Mouse (Mus musculus) cerebellum, postnatal 25 days (tissue): ENCODE measurements around the gene Hnrnpf.

Experiments used
- DNase-seq, 2 experiments: peaks; one replicate each; pipeline ENCODE4 v3.0.0; 2021; ENCODE audit warnings: mixed read lengths in 2 of 2

Hnrnpf gene

GRCm38 (mm10) chr6:117892386-117892785 is 7.7 kb upstream of the Hnrnpf start:
- no peak for DNase-seq

- DNase-seq, result no peak
Observed at GRCm38 (mm10) chr6:117893435-117893834, 6.7 kb upstream of the Hnrnpf start.

GRCm38 (mm10) chr6:117897800-117898199 is 2.3 kb upstream of the Hnrnpf start:
- DNase-seq, result no peak

DNA sequence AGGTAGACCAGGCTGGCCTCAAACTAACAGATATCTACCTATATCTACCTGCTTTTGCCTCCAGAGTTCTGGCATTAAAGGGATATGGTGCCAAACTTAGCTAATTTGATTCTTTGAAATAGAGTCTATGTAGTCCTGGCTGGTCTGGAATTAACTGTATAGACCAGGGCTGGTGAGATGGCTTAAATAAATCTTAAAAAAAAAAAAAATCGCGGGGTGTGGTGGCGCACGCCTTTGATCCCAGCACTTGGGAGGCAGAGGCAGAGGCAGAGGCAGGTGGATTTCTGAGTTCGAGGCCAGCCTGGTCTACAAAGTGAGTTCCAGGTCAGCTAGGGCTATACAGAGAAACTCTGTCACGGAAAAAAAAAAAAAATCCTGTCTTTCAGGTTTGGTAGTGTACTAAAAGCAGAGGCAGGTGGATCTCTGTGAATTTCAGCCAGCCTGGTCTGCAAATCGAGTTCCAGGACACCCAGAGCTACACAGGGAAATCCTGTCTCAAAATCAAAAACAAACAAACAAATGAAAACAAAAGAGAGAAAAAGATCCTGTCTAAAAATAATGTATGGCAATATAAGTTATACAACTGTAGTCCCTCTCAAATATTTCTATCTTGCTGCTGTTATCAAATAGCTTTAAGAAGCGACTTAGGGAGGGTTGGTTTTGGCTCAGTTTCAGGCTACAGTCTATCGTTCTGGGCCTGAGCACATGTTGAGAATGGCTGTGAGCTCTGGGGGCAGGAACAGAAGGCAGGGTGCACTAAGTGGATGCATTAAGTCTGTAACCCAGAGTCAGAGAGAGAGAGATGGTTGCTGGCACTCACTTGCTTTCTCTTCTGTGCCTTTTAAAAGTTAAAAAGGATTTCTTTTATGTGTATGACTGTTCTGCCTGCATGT is 1.6 kb downstream of the Hnrnpf start:
- DNase-seq, result no peak

GRCm38 (mm10) chr6:117902556-117902955 is 2.4 kb downstream of the Hnrnpf start:
- no peak for DNase-seq

DNA sequence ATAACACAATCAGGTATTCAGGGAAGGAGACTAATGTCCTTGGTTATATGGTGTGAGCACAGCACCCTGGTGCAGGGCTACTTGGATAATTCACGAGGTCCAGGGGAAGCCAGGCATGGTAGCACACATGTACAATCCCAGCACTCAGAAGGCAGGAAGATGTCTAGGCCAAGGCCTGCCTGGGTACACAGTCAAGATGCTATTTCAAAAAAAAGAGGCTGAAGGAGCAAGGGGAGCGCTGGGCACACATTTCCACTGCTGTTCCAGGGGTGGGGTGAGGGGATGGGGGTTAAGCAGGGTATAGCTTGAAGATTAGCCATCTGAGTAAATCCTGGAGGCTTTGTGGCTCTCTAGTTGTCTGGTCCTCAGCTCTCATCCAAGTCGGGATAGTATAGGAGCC is 3.7 kb downstream of the Hnrnpf start:
- DNase-seq, result no peak

- DNase-seq, result no peak
Observed at GRCm38 (mm10) chr6:117905260-117905930, 5.3 kb downstream of the Hnrnpf start.

DNA sequence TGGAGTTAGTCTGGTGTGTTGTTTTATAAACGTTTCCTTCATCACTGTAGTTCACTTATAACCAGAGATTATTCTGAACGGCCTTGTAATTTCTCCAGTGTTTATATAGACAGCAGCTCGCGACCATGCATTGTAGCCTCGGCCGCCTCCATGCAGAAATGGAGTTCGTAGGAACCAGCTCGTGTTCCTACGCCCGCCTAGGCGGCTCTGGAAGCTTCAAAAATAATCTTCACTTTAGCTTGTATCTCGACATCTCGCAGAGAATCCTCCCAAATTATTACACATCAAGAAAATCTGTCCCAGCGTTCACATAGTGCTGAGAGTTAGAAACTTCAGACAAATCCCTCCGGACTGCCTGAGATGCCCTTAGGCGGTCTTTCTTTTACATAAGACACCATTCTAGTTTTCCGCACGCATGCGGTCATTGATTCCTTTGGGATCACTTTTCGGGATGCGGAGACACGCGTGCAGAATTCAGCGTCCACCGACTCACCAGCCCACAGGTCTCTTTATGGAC is 5.9 kb downstream of the Hnrnpf start:
- DNase-seq, result peak in 1 of 2 experiments; percentile 60

DNA sequence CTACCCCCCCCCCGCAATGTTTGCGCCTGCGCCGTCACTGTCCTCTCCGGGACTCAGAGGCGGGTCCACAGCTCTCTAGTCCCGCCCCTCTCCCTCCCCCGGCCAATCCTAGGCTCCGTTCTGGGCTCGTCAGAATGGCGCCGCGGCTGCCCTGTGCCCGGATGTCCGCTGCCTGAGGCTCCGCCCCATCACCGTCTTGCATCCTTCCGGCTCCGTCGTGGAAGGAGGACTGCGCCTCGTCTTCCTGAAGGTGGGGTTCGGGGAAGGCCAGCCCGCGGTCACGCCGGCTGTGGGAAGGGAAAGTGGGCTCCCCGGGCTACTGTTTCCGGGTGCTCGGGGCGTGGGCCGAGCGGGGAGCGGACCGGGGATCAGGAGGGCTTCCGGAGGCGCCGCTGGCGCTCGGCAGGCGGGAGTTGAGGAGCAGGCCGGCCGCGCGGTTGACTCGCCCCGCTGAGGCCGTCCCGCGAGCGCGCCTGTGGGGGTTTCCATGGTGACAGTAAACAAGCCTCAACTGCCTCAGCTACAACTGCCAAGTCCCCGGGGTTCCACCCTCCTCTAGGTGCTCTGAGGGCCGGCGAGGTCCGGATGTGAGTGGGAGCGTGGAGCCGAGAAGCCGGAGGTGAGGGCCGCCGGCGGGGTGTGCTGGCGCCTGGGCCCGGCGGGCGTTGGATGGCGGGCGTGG is 6.6 kb downstream of the Hnrnpf start:
- peak; percentile 96 to 98 for DNase-seq

DNA sequence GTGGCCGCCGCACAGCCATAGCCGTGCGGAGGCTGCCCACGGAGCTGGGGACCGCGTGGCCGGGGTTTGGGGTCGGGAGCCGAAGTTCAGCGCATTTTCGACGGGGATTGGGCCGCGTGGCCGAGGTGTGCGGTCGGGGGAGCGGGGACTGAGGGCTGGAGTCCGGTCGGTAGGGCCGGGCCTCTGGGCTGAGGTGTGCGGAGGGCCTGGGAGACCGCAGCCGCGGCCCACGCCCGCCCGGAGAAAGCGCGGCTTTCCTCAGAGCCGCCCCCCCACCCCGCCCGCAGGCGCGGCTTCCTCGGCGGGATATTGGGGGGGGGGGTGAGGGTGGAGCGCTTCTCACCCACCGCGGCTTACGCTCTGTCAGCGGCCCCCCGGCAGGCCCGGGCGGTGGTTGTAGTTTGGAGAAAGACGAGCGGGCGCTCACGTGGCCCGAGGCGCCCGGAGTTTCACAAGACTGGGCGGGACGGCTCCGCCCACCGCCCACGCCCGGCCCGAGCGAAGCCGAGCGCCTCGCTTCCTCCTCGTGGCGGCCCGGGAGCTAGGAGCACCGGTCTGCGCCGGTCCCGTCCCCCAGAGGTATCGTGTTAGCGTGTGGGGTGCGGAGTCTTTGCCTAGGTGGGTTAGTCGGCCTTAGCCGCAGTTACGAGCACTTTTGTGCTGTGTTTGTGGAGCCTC is 7.3 kb downstream of the Hnrnpf start:
- DNase-seq, result peak; percentile 54 to 76

DNA sequence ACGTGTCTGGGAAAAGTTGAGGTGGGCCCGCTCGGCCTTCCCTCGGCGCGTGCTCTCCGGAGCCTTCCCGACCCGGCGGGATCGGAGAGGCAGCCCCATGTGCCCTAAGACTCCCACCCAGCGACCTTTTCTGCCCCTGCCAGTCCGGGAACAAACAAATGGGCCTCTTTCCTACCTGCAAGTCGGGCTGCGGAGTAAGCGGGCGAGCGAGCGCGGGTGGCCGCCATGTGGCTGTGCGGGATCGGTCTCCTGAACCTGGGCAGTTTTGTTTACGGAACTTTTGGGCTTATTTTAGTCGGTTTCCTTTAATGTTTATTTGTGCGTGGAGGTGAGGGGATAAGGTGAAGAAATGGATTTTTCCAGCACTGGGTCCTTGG is 7.8 kb downstream of the Hnrnpf start:
- peak in 1 of 2 experiments; percentile 40 for DNase-seq

GRCm38 (mm10) chr6:117908424-117908900 is 8.3 kb downstream of the Hnrnpf start:
- DNase-seq, result no peak

DNA sequence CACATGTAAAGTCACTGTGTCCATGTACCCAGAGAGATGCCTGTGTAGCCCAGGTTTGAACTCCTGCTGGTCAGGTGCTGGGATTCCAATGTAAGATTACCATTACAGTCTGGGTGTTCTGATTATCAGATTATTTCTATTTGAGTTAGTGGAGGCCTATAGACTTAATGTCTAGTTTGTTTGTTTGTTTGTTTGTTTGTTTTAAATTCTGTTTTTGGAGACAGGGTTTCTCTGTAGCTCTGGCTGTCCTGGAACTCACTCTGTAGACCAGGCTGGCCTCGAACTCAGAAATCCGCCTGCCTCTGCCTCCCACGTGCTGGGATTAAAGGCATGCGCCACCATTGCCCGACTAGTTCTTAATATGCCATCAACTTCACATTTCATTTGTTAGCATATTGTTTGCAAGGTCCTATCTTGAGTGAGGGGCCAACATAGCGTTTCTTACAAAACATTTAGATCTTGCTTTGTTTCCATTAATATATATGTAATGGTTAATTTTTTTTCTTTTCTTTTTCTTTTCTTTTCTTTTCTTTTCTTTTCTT is 10.1 kb downstream of the Hnrnpf start:
- DNase-seq, result no peak

DNA sequence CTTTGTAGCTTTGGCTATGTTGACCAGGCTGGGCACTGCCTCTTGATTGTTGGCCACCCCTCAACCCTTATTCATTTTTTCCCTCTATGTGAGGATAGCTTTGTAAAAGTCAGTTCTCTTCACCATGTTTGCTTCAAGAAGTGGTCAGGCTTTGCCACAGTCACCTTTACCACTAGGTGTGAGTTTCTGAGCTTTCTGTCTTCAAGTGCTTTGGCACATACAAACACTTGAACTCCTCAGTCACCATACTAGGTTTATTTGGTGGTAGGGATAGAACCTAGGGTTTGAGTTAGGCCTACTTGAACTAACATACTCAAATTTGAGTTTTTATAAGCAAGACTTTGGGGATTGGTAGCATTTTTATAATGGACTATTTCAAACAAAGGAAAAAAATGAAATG is 14.4 kb downstream of the Hnrnpf start:
- DNase-seq, result no peak

- DNase-seq, result no peak
Observed at GRCm38 (mm10) chr6:117916205-117916736, 16.1 kb downstream of the Hnrnpf start.

DNA sequence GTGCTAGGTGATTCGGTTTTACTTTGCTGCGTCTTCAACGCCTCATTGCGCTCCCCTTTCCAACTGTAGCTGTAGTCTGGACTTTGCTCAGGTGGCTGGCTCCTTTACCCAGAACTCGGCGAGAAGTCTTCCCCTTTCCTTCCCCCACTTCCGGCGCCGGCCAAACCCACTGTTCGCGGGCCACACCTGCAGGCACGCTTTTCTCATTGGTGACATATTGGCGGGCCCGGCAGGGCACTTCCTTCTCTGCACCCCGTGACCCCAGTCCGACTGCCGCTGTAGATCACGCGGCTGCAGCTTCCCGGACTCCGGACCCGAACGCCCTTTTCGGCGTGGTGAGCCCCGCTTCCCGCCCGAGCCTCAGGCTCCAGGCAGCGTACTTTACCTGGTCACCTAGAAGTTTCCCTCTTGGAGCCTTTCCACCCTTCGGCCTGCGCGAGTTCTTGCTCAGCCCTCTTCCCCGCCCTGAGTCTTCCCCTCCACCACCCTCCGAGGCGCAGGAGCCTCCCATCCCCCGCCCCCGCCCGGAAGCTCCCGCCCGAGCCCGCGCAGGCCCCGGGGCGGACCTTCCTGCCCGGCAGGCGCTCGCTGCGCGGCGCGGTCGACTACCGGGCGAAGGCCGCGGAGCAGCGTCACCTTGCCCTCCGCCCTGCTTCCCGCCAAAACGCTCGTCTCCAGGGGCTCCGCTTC is 16.8 kb downstream of the Hnrnpf start:
- peak; percentile 86 to 87 for DNase-seq

GRCm38 (mm10) chr6:117917576-117917975 is 17.5 kb downstream of the Hnrnpf start:
- DNase-seq, result peak in 1 of 2 experiments; percentile 58

GRCm38 (mm10) chr6:117918043-117918442 is 17.9 kb downstream of the Hnrnpf start:
- peak in 1 of 2 experiments; percentile 23 for DNase-seq

DNA sequence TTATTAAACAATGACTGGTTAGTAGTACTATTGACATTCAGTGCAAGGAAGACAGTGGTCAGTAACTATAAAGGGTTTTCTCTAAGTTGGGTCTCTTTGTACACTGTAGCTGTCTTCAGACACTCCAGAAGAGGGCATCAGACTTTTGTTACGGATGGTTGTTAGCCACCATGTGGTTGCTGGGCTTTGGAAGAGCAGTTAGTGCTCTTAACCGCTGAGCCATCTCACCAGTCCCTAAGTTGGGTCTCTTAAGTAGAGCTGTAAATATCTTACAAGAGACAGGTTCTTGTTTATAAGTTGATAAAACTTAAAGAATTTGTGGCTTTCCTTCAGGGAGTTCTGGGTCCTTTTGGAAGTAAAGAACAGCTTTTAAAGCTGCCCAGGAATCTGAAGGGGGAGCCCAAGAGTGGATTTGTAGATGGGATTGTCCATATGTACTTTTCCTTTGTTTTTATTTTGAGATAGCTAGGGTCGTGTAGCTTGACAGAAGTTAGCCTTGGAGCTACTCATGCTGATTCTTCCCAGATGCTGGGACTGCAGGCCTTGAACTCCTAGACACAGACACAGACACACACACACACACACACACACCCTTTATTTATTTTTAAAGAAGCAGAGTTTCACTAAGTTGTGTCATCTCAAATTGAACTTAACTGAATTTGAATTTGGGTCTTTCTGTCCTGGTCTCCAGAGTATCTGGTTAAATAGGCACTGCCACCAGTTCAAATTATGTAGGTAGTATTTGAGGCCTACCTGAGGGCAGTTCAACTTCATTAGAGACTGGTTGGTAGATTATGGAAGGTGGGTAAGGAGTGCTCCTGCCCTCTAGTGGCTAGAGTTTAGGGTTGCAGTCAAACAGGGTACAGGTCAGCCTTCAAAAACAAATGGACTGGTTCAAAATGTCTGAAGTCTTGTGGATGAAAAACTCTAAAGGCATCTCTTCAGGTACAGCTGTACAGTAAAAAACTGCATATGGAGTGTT is 20.8 kb downstream of the Hnrnpf start:
- peak; percentile 35 to 44 for DNase-seq

DNA sequence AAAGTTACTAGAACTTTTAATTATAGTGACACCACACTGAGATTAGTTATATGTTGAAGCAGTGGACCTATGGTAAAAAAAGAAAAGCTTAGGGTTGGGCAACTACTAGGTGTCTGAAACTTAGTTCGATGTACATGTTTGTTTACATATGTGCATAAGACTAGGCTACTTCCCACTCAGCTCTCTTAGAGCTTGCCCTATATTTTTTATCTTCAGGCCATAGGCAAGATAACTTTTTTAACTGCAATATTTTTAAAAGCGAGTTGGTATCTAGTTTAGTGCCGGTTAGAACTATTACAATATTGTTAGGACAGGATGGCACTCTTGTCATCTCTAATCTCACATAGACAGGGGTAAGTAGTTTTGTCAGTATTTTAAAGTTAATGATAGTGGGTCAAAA is 21.9 kb downstream of the Hnrnpf start:
- DNase-seq, result no peak
